Mouse (Mus musculus): ENCODE measurements around the gene Pxn.

GRCm38 (mm10) chr5:115544655-115545185, 38.2 kb downstream of the Pxn start:
- TF ChIP-seq POLR2A (IDR thresholded peaks at IDR 0.05; ENCODE audit: control insufficient read depth, low read depth, low read length) (no peak), CTCF (IDR thresholded peaks at IDR 0.05; ENCODE audit: control insufficient read depth, insufficient read depth, insufficient replicate concordance, low read depth, low read length) (no peak)
